Mouse (Mus musculus): Measurements from ENCODE around the gene Fibp.
A peak's percentile ranks its signal among the peaks of the same experiment; 100 is the strongest.
"Not testable (repeated sequence)": the region's sequence is repeated elsewhere in the genome, so short reads cannot be mapped to it uniquely, and the experiment has no call there.

Fibp gene

DNA sequence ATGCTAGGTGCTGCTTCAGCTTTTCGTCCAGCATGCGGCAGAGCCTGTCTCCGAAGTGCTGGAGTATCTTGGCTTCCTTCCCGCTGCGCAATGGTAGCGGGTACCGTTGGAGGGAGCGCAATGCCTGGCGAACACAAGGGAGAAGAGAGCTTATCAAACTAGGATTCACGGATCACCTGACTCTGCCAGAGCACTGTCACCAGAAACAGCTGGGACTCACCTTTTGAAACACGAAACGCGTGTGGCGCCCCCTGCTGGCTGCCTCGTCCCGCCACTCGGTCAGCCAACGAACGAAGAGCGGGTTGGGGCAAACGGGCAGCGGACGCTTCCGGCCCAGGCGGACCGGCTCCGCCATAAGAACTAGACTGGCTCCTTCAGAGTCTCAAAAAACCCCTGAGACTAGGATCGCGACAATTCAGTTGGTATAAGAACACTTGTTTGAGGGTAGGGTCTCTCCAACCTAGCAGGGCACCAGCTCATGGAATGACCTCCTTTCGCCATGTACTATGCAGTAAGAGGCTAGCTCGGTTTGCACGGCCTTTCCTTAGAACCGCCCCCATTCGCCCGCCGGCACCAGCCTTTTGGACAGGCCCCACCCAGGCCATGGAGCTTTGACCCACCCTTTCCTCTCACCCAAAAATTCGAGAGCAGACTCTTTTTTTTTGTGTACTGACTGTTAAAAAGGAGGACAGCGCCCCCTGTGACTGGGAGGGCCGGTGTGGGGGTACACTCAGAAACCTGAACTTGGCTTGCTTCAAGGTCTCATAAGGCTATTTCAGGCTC lies 27.5 kb downstream of the Fibp start, which contains the start of gene Mus81:
Mus81 (minus strand) TSS at position 635 of the 783 bp plus-strand sequence.
- peak; percentile 75 for DNase-seq (ENCODE audit: low read depth, low spot score)

DNA sequence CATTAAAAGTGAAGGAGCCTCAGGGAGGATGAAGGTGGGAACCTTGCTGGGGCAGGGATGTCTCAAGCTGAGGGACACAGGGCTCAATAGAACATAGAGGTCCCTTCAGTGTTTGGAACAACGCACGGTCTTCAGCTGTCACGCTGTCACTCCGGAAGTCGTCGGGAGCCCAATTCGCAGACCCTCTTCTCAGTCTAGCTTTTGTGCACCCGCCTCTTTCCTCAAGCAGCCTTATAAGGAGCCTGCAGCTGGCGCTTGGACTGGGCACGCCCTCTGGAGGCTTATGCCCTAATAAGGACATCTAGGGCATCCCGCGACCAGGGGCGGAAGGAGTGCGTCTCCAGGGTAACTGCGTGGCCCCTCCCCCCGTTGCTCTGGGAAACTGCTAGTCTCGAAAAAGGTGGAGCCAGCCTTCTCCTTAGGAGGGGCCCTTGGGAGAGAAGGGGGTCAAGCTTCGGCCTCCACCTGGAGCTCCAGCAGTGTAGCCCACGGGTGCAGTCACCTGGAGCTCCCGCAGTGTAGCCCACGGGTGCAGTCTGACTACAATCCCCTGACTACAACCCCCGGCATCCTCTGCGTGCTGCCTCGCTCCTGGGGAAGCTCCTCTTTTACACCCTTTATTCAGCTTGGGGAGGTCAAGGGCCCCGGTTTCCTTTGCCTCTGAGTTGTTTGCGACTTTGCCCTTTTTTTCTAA lies 28.6 kb downstream of the Fibp start:
- peak; percentile 84 for DNase-seq (ENCODE audit: low read depth, low spot score)

DNA sequence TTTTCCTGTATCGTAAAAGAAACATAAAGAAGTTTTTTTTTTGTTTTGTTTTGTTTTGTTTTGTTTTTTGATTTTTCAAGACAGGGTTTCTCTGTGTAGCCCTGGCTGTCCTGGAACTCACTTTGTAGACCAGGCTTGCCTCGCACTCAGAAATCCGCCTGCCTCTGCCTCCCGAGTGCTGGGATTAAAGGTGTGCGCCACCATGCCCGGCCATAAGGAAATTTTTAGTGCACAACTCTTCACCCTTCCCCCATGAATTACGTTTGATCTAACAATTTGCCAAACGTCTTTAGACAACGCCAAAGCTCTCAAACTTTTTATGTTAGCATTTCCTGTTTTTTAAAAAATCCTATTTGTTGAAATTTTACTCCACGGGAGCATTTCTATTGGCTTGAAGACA lies 29.3 kb downstream of the Fibp start:
- DNase-seq (ENCODE audit: low read depth, low spot score): not testable (repeated sequence)

DNA sequence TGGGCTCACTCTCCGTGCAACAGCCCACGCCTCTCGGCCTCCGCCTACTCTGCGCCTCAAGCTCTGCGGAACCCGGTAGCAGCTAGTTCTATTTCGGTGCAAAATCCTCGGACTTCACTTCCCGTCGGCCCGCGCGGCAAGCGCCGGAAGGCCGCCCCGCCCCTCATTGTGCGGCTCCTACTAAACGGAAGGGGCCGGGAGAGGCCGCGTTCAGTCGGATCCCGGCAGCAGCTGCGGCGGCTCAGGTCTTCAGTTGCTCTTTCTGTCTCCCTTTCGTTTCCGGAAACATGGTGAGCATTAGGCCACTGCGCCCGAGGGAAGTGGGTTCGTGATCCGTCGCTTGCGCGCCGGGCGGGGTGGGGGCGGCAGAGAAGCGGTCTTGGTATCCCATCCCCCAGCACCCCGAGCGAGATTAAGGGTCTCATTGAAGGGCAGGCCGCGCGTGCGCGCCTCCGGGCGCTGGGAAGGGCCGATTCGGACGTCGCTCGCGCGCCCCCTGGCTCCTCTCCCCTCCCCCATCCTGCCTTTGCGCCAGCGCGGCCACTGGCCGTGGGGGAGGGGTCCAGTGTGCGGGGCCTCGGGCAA lies 30.0 kb downstream of the Fibp start, which contains the start of gene Cfl1:
Cfl1 (plus strand) TSS at position 143 of the 585 bp plus-strand sequence.
- peak; percentile 86 for DNase-seq (ENCODE audit: low read depth, low spot score)

DNA sequence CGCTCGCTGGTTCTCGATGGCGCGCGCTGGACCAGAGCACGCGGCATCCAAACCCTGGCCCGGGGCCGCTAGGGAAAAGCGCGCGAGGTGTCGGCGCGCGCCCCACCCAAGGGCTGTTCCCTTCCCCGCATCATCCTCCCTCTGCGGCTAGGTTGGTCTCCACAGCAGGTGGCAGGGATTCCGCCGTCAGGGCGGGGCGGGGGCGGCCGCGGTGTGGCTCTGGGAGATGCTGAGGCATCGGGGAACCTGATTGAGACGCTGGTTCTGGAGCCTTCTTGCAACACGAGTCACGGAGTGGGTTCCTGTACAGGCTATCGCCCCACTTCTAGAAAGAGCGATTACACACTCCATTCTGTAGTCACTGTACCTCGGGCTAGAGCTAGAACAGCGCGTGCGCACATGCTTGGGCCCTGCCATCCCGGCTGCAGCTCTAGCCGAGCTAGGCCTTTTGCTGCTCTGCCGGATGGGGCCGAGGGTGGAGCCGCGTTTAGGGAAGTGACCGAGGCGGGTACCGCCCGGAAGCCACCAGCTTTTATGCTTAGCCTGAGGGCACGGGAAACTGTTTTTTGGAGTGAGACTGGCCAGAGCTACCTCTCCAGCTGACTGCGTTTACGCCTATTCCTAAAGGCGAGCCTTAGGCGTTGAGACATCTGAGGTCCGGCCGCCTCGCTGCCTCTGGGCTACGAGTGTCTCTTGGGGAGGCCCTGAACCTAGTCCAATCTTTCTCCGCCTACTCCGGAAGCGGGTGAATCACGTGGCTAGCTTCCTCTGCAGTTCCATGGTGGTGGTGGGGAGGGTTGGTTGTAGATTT lies 30.7 kb downstream of the Fibp start:
- no peak for DNase-seq (ENCODE audit: low read depth, low spot score)

DNA sequence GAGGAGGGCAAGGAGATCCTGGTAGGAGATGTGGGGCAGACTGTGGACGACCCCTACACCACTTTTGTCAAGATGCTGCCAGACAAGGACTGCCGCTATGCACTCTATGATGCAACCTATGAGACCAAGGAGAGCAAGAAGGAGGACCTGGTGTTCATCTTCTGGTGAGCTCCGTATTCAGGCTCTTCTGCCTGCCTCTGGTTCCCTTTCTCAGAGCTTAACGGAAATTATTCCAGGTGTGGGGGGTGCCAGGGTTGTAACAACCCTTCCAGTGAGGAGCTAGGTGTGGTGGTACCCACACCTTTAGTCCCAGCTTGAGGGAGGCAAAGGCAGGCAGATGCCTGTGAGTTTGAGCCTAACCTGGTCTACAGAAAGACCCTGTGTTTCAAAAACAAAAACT lies 32.2 kb downstream of the Fibp start:
- no peak for DNase-seq (ENCODE audit: low read depth, low spot score)

DNA sequence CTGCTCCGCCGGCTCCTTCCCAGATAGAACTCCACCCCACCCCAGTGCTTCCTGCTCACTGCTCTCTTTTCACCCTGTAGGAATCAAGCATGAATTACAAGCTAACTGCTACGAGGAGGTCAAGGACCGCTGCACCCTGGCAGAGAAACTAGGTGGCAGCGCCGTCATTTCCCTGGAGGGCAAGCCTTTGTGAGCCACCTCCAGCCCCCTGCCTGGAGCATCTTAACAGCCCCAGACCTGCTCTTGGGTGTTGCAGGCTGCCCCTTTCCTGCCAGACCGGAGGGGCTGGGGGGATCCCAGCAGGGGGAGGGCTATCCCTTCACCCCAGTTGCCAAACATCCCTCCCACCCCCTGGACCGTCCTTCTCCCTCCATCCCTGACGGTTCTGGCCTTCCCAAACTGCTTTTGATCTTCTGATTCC lies 32.9 kb downstream of the Fibp start:
- not testable (repeated sequence) for DNase-seq (ENCODE audit: low read depth, low spot score)

DNA sequence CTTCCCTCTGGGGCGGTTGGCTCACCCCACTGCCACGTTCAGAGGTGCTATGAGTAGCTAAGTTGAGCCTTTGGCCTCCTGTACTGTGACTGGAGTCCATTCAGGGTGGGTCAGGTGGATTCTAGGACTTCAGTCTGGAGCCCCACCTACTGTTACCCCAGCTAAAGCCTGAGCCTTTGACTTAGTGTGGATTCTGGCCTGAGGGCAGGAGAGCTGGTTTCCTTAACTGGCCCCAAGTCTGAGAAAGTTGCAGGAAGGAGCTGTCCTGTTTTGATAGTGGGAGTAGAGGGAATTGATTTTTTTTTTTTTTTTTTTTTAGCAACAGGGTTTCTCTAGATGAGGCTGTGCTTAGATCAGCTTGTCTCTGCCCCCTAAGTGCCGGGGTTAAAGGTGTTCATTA lies 33.9 kb downstream of the Fibp start:
- no peak for DNase-seq (ENCODE audit: low read depth, low spot score)

DNA sequence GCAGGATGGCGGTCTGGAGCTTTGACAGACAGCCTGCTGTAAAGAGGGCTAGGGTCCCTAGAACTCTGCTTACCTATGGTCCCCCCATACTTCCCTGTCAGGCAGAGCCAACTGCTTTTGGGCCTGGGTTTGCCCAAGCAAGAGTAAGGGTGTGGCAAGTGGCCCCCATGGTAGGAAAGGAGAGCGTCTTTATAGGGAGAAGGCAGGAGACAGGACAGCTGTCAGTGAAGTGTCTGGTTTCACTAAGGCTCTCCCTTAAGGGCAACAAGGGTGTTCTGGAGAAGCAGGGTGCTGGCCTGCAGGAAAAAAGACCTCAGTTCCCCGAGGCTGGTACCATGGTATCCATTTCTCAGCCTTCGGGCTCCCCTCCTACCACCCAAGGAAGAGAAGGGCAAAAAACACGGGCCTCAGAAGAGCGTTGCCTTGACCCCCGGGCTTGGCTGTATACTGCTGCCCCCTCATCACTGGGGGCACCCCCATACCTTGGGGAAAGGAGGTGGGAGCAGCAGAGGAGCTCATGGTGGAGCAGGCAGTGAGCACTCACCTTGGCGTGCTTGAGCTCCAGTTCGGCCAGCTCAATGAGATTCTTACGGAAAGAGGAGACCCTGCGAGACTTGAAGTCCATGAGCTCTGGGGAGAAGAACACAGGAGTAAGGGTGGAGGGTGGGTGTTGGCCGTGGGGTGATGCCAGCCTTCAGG lies 35.1 kb downstream of the Fibp start:
- no peak for DNase-seq (ENCODE audit: low read depth, low spot score)

DNA sequence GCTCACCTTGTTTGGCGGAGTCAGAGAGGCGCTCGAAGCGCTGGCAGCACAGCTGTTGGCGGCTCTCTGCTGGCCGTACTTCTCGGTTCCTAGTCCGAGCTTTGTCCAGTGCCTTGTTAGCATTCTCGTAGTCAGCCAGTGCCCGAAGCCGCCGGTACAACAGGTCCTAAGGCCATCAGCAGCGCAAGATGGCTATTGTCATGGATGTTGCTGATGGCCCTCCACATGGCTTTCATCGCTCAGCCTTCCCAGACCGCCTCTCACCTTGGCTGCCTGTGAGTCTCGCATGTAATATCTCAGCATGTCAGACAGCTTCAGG lies 35.6 kb downstream of the Fibp start:
- DNase-seq (ENCODE audit: low read depth, low spot score): no peak

DNA sequence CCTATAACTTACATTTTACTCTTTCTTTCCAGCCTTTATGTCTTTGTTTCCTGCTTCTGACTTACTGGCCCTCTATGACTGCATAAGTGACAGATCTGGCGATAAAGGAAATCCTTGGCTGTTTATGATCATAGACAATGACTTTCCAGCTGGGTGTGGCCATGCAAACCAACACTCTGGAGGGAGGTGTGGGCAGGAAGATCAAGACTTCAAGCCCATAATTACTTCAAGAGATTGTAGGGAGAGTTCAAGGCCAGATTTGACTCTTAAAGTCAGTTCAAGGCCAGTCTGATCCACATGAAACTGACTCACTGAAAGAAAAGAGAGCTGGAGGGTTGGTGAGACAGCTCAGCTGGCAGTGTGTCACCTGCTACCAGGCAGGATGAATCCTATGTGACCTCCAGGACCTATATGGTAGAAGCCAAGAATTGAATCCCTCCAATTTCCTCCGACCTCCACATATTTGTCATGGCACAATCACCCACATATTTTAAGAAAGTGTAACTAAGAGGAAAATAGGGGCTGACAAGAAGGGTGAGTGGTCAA lies 40.0 kb downstream of the Fibp start:
- no peak for DNase-seq (ENCODE audit: low read depth, low spot score)

DNA sequence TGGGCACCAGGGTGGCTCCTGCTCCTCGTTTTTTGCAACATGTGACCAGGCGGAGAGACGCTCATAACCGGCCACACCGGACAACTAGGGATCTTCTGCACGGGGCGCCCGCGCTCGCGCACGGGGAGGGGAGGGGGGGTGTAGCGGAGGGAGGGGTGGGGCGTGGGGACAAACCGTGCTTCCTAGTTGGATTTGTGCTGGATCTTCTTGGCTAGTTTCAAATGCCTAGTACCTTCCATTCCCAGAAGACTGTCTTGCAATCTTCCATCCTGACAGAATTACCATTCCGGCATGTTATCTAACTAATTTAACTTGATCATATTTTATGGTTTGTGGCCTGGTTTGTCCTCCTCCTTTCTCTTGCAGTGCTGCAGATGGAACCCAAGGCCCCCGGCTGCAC lies 43.3 kb downstream of the Fibp start, which contains the start of gene 1700020D05Rik:
1700020D05Rik (minus strand) TSS at position 101 of the 400 bp plus-strand sequence.
- DNase-seq (ENCODE audit: low read depth, low spot score): no peak

DNA sequence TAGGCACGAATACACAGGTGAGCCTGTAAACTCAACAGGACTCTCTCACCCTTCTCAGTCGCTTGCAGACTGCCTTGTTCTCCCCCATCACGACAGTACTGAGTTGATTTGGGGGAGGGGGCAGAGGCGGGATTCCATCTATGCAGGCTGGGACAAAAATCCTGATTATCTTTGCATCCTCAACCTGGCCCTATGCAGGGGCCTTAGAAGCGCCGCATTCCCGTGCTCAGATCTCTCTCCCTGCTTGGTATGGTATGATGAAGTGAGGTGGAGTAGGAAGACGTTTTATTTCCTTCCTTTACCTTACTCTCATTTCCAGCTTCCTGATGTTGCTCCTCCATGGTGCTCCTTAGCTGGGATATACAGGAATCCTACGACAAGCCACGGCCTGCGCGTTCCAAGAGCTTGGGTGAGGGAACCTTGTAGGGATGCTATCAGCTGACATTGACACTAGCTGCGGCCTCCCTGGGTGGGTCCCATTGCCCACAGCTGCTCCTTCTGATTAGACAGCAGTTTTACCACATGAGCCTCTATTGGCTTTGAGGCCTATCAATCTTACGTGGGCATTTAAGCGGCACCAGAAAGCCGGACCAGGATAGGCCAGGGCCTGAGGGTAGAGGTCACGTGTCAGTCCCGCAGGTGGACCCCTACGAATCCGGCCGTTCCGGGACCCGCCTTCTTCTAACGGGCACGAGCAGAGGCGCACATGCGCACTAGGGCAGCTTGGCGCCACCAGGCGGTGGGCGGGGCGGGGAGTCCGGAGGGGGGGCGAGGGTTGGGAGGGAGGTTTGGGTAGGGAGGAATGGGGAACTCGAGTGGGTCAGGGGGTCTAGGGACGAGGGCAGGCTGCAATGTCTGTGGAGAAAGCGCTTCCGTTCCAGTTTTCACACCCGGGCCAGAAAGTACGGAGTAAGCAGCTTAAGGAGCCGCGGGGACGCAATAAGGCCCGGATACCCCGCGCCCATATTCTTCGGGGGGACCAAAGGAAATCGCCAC lies 49.9 kb downstream of the Fibp start, which contains the start of gene Snx32:
Snx32 (minus strand) TSS at position 508 of the 996 bp plus-strand sequence.
- DNase-seq (ENCODE audit: low read depth, low spot score): peak; percentile 99

DNA sequence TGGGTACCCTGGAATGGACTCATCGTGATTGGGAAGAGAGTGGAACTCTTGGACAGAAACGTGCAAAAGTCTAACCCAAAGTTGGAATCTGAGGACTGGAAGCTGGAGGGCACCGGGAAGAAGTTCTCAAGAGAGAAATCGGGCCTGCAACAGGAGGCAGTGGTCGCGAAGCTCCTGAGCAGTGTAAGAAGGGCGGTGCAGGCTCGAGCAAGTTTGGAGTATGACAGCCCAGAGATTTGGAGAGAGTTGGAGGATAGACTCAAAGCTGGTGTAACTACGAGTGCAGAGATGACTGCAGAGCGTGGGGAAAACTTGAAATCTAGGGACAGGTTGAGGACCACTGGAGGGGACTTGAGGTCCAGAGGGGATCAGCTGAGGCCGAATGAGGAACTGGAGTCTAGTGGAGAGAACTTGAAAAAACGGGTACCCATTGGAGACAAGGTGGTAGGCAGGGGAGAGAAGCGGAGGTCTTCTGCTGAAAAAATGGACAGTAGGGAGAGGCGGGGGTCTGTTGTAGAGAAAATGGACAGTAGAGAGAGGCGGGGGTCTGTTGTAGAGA lies 50.7 kb downstream of the Fibp start:
- DNase-seq (ENCODE audit: low read depth, low spot score): no peak

DNA sequence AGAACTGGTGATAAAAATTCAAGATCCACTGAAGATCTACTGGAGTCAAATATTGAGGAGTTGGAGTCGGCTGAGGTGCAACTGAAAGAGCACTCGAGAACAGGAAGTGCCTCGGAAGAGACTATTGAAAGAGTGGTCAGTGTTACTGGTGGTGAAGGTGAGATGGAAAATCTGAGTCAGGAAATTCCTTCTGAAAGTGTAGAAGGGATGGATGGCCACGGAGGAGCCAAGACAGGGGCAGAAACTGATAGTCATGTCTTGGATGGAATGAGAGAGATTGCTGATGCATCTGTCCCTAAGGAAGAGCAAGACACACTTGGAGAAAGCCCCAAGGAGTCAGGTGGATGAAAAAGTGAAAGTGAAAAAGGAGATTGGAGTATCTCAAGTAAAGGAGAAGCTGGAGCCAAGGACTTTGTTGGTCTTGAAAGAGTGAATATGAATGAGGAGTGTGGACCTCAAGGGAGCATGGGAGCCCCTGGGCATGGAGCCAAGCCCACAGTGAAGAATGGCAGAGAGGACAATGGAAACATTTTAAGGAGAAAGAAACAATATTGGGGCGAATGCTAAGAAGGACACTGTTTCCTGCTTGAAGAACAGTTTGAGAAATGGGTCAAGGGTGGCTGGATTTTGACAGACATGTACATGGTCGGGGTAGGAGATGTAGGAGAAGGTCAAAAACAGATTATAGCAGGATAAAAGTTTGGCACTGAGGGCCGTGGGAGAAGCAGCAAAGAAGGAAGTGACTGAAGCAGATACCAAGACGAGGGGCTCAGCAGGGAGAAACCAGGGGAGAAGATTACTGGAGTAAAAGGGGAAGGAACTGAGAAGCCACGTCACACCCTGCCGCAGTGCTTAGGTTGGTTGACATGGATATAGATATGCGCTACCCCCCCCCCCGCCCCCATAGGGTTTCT lies 51.9 kb downstream of the Fibp start:
- no peak for DNase-seq (ENCODE audit: low read depth, low spot score)

DNA sequence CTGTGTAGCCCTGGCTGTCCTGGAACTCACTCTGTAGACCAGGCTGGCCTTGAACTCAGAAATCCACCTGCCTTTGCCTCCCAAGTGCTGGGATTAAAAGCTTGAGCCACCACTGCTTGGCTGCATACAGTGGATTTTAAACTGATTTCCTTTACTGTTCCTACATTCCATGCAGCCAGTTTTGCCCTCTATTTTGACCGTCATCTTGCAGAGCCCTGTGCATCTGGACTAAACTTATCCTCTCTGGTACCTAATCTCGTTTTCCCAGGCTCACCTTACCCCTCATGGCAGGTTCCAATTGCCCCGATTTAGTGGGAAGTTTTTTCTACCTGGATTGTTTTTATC lies 52.6 kb downstream of the Fibp start:
- DNase-seq (ENCODE audit: low read depth, low spot score): no peak

Data from retina, adult 2 months (tissue).